Mouse (Mus musculus): ENCODE data around the gene N4bp2l2. TPM values are rescaled to one million over a fixed set of nuclear protein-coding genes. Genes with fewer than 3 reads are reported as not detected.

Gene N4bp2l2
- polyA plus RNA-seq, 2 experiments = 12.3 to 25.1 TPM

DNA sequence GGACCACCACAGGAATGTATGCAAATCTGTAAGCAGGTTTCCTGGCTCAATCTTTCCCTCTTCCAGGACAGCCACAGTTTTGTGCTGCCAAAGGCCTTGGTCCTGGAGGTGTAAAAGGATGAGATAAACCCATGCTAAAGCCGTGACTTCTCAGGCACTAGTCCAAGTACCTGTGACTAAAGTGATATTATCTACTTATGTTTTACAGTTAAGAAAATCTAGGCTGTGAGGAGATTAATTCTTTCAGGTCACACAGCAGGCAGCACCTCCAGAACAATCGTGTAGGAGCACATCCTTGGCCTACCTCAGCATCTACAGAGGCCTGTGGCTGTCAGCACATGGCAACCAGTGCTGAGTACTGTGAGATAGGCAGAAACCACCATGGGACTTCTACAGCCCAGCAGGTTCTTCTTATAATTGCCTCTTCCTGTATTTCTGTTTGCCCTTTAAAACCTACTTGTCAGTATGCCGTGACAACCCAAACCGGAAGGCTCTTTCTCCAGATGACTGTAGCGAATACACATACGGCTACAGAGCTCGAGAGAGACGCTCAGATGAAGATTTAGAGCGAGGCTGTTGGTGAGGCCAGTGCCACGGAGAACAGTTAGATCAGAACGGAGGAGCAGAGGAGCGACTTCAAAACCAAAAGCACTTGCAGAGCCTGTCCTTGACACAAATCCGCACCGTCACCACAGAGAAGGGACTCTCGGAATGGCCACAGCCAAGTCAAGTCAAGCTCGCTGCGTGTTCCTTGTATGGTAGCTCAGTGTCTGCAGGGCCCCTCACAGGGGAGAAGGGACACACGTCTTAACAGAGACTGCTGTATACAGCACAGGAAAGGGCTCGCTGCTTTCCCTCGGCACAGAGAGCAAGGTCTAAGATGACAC is 65.2 kb downstream of the N4bp2l2 start:
- no peak overlapping the region for H3K9ac ChIP-seq (replicated peaks)
- no peaks in the 10 kb centered on the region for H3K9me3 ChIP-seq (ENCODE audit: control insufficient read depth, low read length)
- no peak overlapping the region for H3K27ac ChIP-seq
- TF ChIP-seq EP300 (IDR thresholded peaks at IDR 0.05; ENCODE audit: low read depth) (no peak), CTCF (IDR thresholded peaks at IDR 0.05; ENCODE audit: low read depth) (no peak)
- peaks cover 5 to 14% of the 10 kb centered on the region in 2 experiments; a peak in 3 of 4 replicates for H3K4me1 ChIP-seq (replicated peaks; ENCODE audit: control insufficient read depth in 2 of 2, insufficient read depth in 2 of 2, low read length in 1 of 2)
- WGBS (ENCODE audit: insufficient replicate concordance) = 62% methylated on average over 20 of the region's 20 CpGs
- H3K27me3 ChIP-seq (ENCODE audit: control insufficient read depth, insufficient read depth, low read length) = no peaks in the 10 kb centered on the region
- no peaks in the 10 kb centered on the region for H3K36me3 ChIP-seq (replicated peaks; ENCODE audit: control insufficient read depth, insufficient read depth, low read depth)
- H3K4me2 ChIP-seq (ENCODE audit: low read depth) = no peak overlapping the region
- DNase-seq (ENCODE audit: low read depth in 3 of 3, low spot score in 3 of 3) (no peak), ATAC-seq (ENCODE audit: insufficient read depth) (no peak)
- H3K4me3 ChIP-seq (ENCODE audit: insufficient read depth in 1 of 2, low read depth in 2 of 2, low read length in 2 of 2) = no peak overlapping the region

DNA sequence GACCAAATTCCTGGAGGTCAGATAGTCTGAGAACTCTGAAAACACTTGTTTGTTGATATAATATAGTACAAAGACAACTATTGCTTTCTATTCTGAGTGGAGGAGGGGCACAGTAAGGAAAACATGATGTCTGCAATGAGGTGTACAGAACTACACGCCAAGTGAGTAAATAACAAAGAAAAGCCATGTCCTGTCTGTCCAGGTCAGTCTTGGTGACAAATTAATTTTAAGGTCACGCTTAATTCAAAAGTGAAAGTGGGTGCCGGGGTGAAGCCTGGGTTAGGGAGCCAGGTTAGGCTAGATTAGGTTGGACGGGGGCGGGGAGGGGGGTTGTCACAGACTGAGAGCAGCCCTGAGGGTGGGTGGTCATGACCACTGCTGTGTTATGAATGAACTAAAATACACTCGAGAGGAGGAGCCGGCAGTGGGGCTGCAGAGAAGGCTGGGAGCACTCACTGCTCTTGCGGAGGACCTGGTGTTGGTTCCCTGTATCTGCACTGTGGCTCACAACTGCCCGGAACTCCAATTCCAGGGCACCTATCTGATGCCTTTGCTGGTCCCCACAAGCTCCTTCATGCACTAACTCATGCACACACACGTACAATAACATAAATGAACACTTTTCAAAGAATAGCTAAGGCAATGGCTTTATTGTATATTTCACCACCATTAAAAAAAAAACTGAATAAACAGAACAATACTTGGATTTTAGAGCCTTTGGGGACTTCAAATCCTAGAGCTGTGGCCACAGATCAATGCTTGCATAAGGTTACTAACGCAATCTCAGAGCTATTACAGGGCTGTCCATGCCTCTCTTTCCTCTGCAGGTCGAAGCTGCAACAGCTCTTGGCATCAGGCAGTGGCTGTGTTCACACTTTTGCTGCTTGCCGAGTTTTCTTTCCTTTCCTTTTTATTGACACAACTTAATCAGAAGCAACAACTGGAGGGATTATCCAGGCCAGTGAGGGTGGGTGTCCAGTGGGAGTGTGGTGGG is 66.4 kb downstream of the N4bp2l2 start:
- TF ChIP-seq CTCF (IDR thresholded peaks at IDR 0.05; ENCODE audit: low read depth) (no peak), EP300 (IDR thresholded peaks at IDR 0.05; ENCODE audit: low read depth) (no peak)
- DNase-seq (ENCODE audit: low read depth in 3 of 3, low spot score in 3 of 3) (no peak), ATAC-seq (ENCODE audit: insufficient read depth) (no peak; the same call in 1 of the 2 replicates)
- H3K27ac ChIP-seq = no peak overlapping the region
- 61% methylated on average over 13 of the region's 13 CpGs for WGBS (ENCODE audit: insufficient replicate concordance)
- H3K4me2 ChIP-seq (ENCODE audit: low read depth) = peak overlapping the region; percentile 42
- H3K9ac ChIP-seq (replicated peaks) = no peak overlapping the region
- H3K9me3 ChIP-seq (ENCODE audit: control insufficient read depth, low read length) = no peaks in the 10 kb centered on the region
- no peaks in the 10 kb centered on the region for H3K27me3 ChIP-seq (ENCODE audit: control insufficient read depth, insufficient read depth, low read length)
- H3K4me3 ChIP-seq (ENCODE audit: insufficient read depth in 1 of 2, low read depth in 2 of 2, low read length in 2 of 2) = peak overlapping the region; percentile 10 to 22; a peak in 3 of 4 replicates
- H3K4me1 ChIP-seq (replicated peaks; ENCODE audit: control insufficient read depth in 2 of 2, insufficient read depth in 2 of 2, low read length in 1 of 2) = peaks cover 10 to 21% of the 10 kb centered on the region in 2 experiments; a peak in 3 of 4 replicates
- no peaks in the 10 kb centered on the region for H3K36me3 ChIP-seq (replicated peaks; ENCODE audit: control insufficient read depth, insufficient read depth, low read depth)

DNA sequence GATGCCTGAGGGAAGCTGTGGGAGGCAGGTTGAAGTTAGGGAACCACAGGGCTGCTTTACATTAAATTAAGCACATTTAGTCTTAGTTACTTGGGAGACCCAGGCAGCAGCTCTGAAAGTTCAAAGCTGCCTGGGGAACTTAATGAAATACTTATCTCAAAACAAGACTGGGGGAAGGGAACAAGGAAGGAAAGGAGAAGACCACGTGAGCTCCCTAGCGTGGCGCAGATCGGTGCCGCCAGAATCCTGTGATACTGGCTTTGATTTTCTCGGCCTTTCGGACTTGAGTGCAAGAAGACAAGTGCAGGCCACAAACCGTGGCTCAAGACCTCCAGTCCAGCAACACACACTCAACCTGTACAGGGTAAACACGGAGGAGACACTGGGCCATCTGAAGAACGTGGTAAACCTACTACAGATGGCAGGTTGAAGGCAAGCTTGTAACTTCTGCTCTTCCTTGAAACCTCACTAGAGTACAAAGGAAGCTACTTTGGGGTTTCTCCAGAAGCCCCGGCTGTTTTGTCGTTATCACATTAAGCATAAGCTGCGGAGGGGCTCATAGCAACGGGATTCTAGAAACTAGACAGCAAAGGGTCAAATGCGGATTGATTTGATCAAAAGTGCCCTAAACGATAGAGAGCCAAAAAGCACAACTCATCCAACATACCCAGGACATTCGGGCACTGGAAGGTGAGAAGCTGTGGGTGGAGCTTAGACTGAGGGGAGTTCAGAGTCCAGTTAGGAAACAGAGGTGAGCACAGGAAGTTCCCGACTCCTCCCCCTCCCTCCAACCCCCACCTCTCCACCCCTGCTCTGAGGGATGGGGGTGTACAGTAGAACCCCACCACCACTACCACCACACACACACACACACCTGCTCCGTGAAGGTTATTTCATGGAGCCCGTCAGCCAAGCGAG is 67.5 kb downstream of the N4bp2l2 start:
- no peak for TF ChIP-seq CTCF (IDR thresholded peaks at IDR 0.05; ENCODE audit: low read depth)
- H3K4me2 ChIP-seq (ENCODE audit: low read depth) = peak overlapping the region; percentile 42
- H3K27me3 ChIP-seq (ENCODE audit: control insufficient read depth, insufficient read depth, low read length) = no peaks in the 10 kb centered on the region
- H3K9ac ChIP-seq (replicated peaks) = no peak overlapping the region; the same call in 1 of the 2 replicates
- H3K4me1 ChIP-seq (replicated peaks; ENCODE audit: control insufficient read depth in 2 of 2, insufficient read depth in 2 of 2, low read length in 1 of 2) = peaks cover 10 to 22% of the 10 kb centered on the region in 2 experiments; a peak in 3 of 4 replicates
- ATAC-seq (ENCODE audit: insufficient read depth) = no peak; the same call in 1 of the 2 replicates
- no peak overlapping the region for H3K27ac ChIP-seq
- no peak for DNase-seq (ENCODE audit: low read depth in 3 of 3, low spot score in 3 of 3)
- H3K36me3 ChIP-seq (replicated peaks; ENCODE audit: control insufficient read depth, insufficient read depth, low read depth) = no peaks in the 10 kb centered on the region
- no peaks in the 10 kb centered on the region for H3K9me3 ChIP-seq (ENCODE audit: control insufficient read depth, low read length)
- 30% methylated on average over 21 of the region's 21 CpGs for WGBS (ENCODE audit: insufficient replicate concordance)
- no peak overlapping the region for H3K4me3 ChIP-seq (ENCODE audit: insufficient read depth in 1 of 2, low read depth in 2 of 2, low read length in 2 of 2)

DNA sequence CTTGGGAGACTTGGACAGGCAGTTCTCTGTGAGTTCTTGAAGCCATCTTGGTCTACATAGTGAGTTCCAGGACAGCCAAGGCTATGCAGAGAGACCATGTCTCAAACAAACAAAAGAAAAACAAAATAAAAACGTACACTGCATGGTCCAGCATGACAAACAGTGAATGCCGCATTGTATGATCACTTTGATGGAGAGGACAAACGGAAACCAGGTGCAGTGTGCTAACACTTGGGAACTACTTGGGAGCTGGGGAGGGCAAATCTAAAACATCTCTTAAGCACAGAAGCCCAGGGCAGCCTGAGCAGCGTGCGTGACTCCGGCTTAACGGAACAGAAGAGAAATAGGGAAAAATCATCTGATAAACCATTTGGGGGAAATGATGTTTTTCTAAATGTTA is 68.9 kb downstream of the N4bp2l2 start, which contains the start of gene N4bp2l1:
TSS of gene N4bp2l1 (minus strand) at position 101 of the 400 bp plus-strand sequence.
- no peaks in the 10 kb centered on the region; the same call in 1 of the 2 replicates for H3K36me3 ChIP-seq (replicated peaks; ENCODE audit: control insufficient read depth, insufficient read depth, low read depth)

More for the DNA sequence above, 68.9 kb downstream of the N4bp2l2 start, which contains the start of gene N4bp2l1:
- TF ChIP-seq EP300 (IDR thresholded peaks at IDR 0.05; ENCODE audit: low read depth) = no peak
- no peak for TF ChIP-seq CTCF (IDR thresholded peaks at IDR 0.05; ENCODE audit: low read depth)
- ATAC-seq (ENCODE audit: insufficient read depth) = no peak
- Histone ChIP-seq H3K27ac (no peak within 1 kb of the TSS), H3K9me3 (ENCODE audit: control insufficient read depth, low read length) (no peaks in the 10 kb centered on the region), H3K27me3 (ENCODE audit: control insufficient read depth, insufficient read depth, low read length) (no peaks in the 10 kb centered on the region), H3K4me3 (ENCODE audit: insufficient read depth in 1 of 2, low read depth in 2 of 2, low read length in 2 of 2) (no peak within 1 kb of the TSS), H3K4me2 (ENCODE audit: low read depth) (no peak within 1 kb of the TSS), H3K9ac (replicated peaks) (no peak within 1 kb of the TSS), H3K4me1 (replicated peaks; ENCODE audit: control insufficient read depth in 2 of 2, insufficient read depth in 2 of 2, low read length in 1 of 2) (peaks cover 10 to 29% of the 10 kb centered on the region in 2 experiments; a peak in 3 of 4 replicates)
- no peak for DNase-seq (ENCODE audit: low read depth in 3 of 3, low spot score in 3 of 3)
- 84% methylated on average over 7 of the region's 7 CpGs for WGBS (ENCODE audit: insufficient replicate concordance)

All from liver, embryonic 14.5 days (tissue).